Mouse (Mus musculus): ENCODE data around the gene Slc25a41.

Slc25a41 gene

GRCm38 (mm10) chr17:57047406-57047805 is 6.0 kb upstream of the Slc25a41 start:
- no peak for DNase-seq (ENCODE audit: low read depth, low spot score)

- DNase-seq (ENCODE audit: low read depth, low spot score): no peak
Measured at GRCm38 (mm10) chr17:57038978-57039377, 2.5 kb downstream of the Slc25a41 start.

- no peak for DNase-seq (ENCODE audit: low read depth, low spot score)
Measured at GRCm38 (mm10) chr17:57032854-57033253, 8.6 kb downstream of the Slc25a41 start.

GRCm38 (mm10) chr17:57031661-57032420 is 9.6 kb downstream of the Slc25a41 start:
- DNase-seq (ENCODE audit: low read depth, low spot score): peak; percentile 100

- DNase-seq (ENCODE audit: low read depth, low spot score): no peak
Measured at GRCm38 (mm10) chr17:57030931-57031660, 10.4 kb downstream of the Slc25a41 start, which contains the start of gene Khsrp. TSS of gene Khsrp (minus strand) at chr17:57031522.

GRCm38 (mm10) chr17:57029691-57030090 is 11.8 kb downstream of the Slc25a41 start:
- DNase-seq (ENCODE audit: low read depth, low spot score): no peak

- no peak for DNase-seq (ENCODE audit: low read depth, low spot score)
Measured at GRCm38 (mm10) chr17:57027471-57027870, 14.0 kb downstream of the Slc25a41 start.

GRCm38 (mm10) chr17:57020960-57021359 is 20.5 kb downstream of the Slc25a41 start:
- DNase-seq (ENCODE audit: low read depth, low spot score): no peak

- DNase-seq (ENCODE audit: low read depth, low spot score): no peak
Measured at GRCm38 (mm10) chr17:57019693-57020092, 21.8 kb downstream of the Slc25a41 start.

GRCm38 (mm10) chr17:57012245-57012795 is 29.1 kb downstream of the Slc25a41 start:
- no peak for DNase-seq (ENCODE audit: low read depth, low spot score)

GRCm38 (mm10) chr17:57011236-57012141 is 30.0 kb downstream of the Slc25a41 start, which contains the start of the genes Gtf2f1 and Gm17949:
TSS of gene Gtf2f1 (minus strand) at chr17:57011288.
TSS of gene Gm17949 (plus strand) at chr17:57011469.
- peak; percentile 99 for DNase-seq (ENCODE audit: low read depth, low spot score)

GRCm38 (mm10) chr17:57010911-57011235 is 30.6 kb downstream of the Slc25a41 start:
- DNase-seq (ENCODE audit: low read depth, low spot score): no peak

- DNase-seq (ENCODE audit: low read depth, low spot score): no peak
Measured at GRCm38 (mm10) chr17:57007137-57007905, 34.1 kb downstream of the Slc25a41 start.

- no peak for DNase-seq (ENCODE audit: low read depth, low spot score)
Measured at GRCm38 (mm10) chr17:57003994-57004393, 37.5 kb downstream of the Slc25a41 start.

GRCm38 (mm10) chr17:57001228-57001627 is 40.2 kb downstream of the Slc25a41 start:
- no peak for DNase-seq (ENCODE audit: low read depth, low spot score)

- no peak for DNase-seq (ENCODE audit: low read depth, low spot score)
Measured at GRCm38 (mm10) chr17:56999968-57000609, 41.4 kb downstream of the Slc25a41 start, which contains the start of gene Pspn. TSS of gene Pspn (minus strand) at chr17:57000018.

GRCm38 (mm10) chr17:56999414-56999813 is 42.0 kb downstream of the Slc25a41 start:
- DNase-seq (ENCODE audit: low read depth, low spot score): no peak

- peak; percentile 79 for DNase-seq (ENCODE audit: low read depth, low spot score)
Measured at GRCm38 (mm10) chr17:56997029-56997667, 44.3 kb downstream of the Slc25a41 start, which contains the start of gene Alkbh7. TSS of gene Alkbh7 (plus strand) at chr17:56997339.

- DNase-seq (ENCODE audit: low read depth, low spot score): no peak
Measured at GRCm38 (mm10) chr17:56996506-56996905, 44.9 kb downstream of the Slc25a41 start.

Data from brain, embryonic 18.5 days (tissue).